Mouse (Mus musculus): ENCODE measurements around the gene Cdc37.

DNA sequence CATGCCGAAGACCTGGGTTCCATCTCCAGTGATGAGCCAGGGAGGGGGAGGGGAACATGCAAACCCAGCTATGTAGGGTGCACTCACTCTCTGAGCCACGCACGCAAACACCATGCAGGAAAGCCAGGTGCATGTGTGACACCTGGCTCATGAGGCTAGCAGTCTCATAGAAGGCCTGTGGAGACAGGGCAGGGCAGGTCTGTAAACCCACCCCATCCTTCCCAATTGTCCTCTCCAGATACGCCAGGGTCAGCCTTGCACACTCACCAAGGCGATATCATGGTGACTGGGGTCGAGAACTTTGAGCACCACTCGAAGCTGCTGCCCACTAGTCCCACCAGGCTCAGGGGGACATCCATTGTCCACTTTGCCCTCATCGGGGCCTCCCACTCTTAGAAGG lies 34.7 kb downstream of the Cdc37 start:
- TF ChIP-seq CTCF (conservative IDR thresholded peaks at IDR 0.05; ENCODE audit: insufficient read depth, insufficient read length, low read depth, low read length) (no peak), POLR2A (IDR thresholded peaks at IDR 0.05; ENCODE audit: low read depth, low read length) (no peak)
